Mouse (Mus musculus) G1E (cell line): Measurements from ENCODE around the gene Plekhh2.

Experiments
- CTCF ChIP-seq: IDR thresholded peaks from 2 replicates; pipeline ENCODE4 v1.5.1; 2012; ENCODE audit warnings: low read depth, low read length, inconsistent platforms, mixed read lengths
- GATA1 ChIP-seq: IDR thresholded peaks from 2 replicates; pipeline ENCODE4 v1.6.1; 2012; ENCODE audit warnings: borderline replicate concordance, low read length, inconsistent platforms, mixed read lengths
- TAL1 ChIP-seq: conservative IDR thresholded peaks from 2 replicates; pipeline ENCODE4 v1.6.1; 2012; ENCODE audit warnings: low read depth, low read length, inconsistent platforms, mixed read lengths

- no peak for TF ChIP-seq CTCF
- TF ChIP-seq TAL1 = no peak
- TF ChIP-seq GATA1 = no peak
Measured at GRCm38 (mm10) chr17:84621209-84621608, 109.5 kb downstream of the Plekhh2 start.
